Mouse (Mus musculus): ENCODE results near the gene Cfap54. TPM values are rescaled to one million over a fixed set of nuclear protein-coding genes. Genes with fewer than 3 reads are reported as not detected.

Gene Cfap54
- total RNA-seq, 2 experiments from 2014 or later, result 0.54 to 1.1 TPM

DNA sequence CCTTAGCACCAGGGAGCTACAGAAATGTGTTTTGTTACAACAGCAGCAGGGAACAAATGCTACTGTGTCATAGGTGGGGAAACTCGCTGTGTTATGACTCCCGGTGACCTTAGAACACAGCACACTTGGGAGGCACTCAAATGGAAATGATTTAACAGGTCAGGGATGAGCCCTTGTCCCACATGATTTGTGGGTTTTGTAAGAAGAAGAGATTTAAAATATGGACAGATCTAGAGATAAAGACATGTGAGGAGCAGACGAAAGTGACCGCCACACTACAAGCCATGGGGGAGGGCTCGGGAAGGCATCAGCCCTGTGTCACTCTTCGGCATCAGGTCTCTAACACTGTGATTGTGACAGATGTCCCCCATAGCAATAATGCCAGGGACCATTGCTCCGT lies 144.3 kb downstream of the Cfap54 start:
- no peak for DNase-seq

DNA sequence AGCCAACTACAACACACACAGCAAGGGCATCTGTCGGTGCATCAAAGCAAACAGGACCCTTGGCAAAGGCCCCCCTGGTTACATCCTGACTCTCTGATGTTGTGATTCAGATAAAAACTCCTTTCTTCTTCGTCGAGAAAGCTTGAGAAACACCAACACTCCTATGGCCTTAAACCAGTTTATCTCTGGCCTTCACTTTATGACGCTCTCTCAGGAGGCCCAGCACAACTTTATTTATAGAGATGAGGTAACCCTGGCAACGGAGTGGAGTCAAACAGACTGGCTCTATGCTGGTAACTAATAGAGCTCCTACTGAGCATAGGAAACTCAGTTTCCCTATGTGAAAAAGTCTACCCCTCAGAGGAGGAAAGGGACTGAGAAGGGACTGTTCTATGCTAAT lies 146.9 kb downstream of the Cfap54 start:
- no peak for DNase-seq

DNA sequence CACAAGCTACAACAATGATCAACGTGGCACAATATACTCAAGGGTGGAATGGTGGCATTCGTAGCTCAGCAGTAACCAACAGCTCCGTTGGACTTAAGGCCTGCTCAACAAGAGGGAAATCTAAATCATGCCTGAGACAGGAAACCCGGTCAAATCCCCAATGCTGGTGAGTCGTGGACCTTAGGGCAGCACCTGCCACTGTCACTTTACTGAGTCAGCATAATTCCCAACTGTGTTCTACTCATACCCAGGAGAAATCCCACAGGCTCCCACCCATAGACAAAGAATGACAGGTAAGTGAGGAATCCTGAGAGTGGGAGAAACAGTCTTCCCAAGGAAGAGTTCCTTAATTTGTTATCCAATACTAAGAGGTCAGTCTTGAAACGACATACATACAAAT lies 147.8 kb downstream of the Cfap54 start:
- no peak for DNase-seq

DNA sequence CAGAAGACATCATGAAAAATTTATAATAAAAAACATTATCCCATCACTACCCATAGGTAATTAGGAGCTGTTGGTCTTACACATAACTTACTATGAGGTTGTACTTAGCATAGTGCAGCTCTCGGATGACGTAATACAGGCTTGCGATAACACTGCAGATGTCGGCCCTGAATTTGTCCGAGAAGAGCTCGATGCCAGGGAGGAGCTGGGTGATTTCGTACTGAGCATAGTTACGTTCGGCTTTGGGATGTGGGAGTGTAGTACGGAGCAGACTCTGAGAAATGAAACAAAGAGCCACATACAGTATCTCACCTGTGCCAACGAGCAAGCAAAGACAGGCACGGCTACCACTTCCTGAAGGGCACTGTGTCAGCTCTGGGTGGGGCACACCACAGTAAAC lies 149.0 kb downstream of the Cfap54 start:
- no peak for DNase-seq

DNA sequence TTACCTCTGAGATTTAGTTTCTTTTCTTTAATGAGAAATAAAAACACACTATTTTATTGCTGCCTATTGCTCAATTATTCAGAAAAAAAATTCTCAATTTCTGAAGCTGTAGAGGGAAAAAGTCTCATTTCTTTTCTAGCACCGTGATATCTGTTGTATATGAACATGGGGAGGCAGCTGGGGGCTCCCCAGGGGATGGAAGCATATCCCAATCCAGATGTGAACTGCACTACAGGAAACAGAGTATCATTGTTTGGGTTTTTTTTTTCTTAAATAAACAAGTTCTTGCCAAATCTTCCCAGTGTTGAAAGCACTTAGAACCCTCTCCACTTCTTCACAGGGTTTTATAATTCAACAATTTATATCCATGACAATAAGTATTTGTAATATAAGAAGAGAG lies 151.4 kb downstream of the Cfap54 start:
- no peak for DNase-seq

DNA sequence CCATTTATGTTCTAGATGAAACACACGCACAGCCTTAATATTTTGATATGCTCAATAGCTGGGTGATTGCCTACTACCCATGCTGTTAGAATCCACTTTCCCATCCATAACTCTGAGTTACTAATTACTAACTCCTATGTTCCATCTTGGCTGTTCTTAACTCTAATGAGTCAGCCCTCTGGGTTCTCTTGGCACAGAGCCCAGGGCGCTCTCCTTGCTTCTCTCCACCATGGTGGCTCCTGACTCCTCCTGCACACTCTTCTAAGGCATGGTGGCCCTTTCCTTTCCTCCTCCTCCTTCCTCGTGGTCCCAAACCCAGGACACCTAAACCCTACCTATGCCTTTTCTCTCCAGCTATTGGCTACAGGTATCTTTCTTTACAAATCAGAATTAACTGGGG lies 153.2 kb downstream of the Cfap54 start:
- peak; percentile 16 for DNase-seq

DNA sequence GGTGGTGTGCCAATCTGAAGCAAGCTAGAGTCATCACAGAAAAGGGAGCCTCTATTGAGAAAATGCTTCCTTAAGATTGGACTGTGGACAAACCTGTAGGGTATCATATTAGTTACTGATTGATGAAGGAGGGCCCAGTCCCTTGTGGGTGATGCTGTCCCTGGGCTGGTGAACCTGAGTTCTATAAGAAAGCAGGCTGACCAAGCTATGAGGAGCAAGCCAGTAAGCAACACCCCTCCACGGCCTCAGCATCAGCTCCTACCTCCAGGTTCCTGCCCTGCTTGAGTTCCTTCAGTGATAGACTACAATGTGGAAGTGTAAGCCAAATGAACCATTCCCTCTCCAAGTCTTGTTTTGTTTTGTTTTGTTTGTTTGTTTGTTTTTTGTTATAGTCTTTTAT lies 162.9 kb downstream of the Cfap54 start:
- no peak for DNase-seq

DNA sequence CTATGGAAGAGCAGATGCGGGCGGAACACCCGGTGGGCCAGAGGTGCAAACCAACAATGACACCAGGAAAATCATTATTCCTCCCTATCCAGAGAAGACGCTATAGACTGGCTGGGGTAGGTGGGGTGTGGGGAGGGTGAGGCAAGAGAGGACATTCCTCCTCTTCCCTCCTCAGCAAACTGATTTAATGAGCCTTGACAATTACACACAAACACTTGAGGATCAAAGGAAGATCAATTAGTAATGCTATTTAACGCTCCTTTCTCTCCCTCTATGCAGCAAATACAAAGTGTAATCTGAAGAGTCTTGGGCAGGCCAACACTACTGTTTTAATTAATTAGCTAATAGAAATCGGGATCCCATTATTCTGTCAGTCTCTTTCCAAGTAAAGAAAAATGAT lies 174.2 kb downstream of the Cfap54 start:
- DNase-seq, result no peak

DNA sequence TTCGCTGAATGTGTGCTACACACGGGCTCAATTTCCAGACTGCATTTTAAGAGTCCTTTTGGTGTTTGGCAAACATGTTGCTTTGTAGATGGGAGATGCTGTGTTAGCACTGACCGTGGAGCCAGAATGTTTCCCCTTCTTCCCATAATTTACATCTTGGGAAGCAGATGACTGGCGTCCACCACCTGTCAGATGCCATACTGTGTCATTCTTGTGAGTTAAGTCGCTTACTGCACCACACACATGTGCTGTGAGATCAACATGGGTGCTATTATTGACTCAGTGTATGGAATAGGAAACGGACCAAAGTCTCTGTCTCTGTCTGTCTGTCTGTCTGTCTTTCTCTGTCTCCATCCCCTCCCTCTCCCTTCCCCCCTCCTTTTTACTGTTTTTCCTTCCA lies 193.0 kb downstream of the Cfap54 start:
- no peak for DNase-seq

DNA sequence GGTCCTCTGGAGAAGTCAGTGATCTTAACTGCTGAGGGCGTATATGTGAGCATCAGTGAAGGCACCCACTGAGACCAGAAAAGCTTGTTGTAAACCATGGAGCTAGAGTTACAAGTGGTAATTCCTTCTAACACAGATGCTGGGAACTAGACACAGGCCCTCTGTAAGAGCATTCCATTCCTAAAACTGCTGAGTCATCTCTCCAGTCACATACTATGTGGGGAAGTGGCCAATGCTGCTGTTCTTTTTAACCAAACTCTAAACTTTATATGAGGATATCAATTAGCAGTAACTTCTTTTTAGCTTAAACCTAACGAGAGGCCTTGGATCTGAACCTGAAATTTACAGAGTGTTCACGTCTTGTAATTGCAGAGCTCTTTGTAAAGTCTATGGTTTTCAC lies 203.4 kb downstream of the Cfap54 start:
- no peak for DNase-seq

DNA sequence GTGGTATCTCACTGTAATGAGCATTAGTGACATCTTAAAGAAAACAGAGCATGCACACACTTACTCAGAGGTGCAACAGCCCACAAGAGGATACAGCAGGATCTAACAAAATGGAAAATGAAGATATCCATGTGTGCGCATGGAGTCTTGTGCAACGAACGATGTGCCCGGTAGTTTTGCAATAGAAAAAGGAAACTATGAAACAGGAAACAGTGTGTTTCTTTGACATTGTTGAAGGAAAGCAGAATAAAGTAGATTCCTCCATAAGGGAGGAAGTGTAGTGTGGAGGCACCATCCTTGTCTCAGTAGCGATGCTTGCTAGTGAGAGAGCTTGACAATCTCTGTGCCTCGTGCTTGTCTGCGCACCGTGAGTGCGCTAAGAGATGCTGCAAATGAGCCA lies 240.4 kb downstream of the Cfap54 start:
- DNase-seq, result no peak

DNA sequence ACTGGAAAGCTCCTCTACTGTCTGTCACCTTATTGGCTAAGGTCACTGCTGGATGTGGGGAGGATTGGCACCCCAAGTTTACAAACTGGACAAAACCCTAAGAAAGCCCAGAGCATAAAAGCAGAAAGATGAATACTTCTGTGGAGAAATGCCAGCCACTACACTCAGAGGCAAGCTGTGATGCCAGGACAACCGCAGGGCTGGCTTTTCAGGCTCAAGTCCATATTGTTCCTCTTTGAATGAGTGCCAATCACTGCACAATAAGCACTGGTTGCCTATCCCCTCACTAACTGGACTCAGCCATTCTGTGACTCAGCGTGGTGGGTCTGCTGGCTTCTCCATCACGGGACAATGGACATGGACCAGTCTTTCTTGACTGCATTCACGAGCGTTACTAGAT lies 243.8 kb downstream of the Cfap54 start:
- no peak for DNase-seq

DNA sequence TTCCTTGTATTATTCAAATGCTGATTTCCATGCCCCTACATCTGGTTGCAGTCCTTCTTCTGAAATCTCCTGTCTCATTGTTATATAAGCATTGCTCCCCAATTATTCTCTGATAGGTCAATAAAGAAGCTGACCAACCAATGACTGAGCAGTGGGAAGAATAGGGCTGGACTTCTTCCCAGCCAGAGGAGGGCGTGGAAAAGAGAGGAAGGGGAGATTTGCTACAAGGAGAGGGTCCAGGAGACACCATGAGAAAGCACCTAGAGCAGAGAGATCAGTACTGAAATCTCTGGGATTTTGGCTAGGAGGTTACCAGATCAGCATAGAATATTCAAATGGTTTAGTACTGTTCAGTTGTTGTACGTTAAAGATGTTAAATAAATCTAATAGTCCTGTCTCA lies 244.4 kb downstream of the Cfap54 start:
- no peak for DNase-seq

DNA sequence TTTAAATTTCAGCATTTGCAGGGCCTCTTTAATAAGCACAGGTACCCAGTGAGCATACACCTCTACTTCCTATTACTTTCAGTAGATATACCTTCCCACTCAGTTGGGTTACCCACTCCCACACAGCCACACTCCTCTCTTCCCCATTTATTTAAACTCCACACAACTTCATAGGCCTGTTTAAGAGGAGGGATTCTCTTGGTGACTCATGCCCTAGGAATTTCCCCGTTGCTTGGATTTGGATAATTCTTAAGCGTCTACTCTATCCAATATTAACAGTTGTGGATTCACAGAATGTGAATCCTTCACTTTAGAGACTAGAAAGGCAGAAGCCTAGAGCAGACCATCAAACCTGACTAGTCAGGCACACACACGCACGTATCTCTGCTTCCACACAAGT lies 259.9 kb downstream of the Cfap54 start:
- no peak for DNase-seq

DNA sequence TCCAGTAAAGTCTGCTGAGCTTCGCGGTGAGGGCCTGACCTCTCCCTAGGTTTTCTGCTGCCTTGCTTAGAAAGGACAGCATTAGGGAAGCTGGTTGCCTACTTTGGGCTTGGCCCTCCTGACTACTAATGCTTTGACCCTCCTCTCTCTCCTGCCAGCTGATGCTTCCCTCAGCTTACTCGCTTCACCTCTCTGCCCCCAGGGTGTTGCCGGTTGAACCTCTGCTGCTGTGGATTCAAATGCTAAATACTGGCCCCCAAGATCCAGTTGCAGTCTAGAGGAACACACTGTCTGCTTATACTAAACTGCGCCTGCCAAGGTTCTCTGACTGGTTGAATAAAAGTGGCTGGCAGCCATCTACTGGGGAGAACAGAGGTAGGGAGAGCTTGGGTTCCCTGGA lies 263.2 kb downstream of the Cfap54 start:
- DNase-seq, result no peak

DNA sequence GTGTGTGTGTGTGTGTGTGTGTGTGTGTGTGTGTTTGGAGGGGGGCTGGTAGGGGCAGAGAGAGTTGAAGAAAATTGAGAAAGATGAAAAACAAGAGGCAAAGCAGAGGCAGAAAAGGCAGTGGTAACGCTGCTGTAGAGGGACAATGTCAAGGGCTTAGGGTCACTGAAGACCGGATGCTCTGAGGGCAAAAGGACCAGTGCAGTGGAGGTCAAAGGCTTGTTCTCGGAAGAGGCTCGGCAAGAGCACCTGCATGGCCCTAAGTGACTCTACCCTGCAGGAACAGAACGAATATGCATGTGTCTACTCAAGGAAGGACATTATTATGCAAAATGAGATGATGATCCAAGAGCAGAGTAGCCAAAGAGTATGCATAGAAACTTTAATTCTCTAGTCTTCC lies 264.5 kb downstream of the Cfap54 start:
- DNase-seq, result no peak

DNA sequence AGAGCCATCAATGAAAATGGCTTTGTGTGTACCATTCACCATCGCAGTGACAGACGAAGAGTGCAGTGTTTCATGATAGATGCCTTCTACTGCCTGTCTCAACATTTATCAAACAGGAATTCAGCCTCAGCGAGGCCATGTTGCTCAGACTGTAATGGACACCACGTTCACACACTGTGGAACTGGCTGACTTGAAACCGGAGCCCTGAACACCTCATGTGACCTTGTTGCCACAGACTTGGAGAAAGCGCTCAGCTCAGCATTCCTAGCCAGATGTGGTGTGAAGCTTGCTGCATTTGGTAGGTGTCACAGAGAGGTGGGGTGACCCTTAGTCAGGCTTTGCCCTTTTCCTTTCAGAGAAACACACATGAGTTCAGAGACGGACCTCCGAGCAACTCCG lies 270.5 kb downstream of the Cfap54 start:
- no peak for DNase-seq

DNA sequence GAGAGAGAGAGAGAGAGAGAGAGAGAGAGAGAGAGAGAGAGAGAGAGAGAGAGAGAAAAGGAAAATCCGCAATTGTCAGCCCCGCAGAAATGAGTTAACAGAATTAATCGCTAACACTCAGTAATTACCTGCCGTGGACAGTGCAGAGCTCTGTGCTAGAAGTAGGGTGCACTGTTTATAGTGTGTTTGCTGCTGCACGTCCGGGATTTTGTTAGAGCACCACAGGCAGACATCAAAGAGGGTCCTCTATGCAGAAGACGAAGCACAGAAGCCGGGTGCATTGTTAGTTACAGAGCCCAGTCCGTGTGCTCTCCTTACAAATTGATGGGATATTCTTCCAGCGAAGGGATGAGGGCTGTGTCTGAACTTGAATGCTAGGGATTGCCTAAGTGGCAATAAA lies 289.5 kb downstream of the Cfap54 start:
- DNase-seq, result no peak

DNA sequence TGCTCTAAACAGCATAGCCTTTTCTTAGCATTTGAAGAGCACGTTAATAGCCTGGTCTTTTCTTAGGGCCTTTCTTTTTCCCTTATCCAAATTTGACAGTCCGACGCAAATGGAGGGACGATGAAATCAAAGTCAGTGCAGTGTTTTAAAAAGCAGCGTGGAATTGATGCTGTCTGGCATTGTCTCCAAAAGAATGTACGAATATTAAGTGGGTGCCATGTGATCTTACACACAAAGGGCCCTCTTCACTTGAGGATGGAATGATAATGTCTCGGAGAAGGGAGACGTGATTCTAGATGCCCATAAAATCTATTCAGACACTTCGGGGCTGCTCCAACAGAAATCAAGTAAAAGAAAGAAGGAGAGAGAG lies 289.9 kb downstream of the Cfap54 start:
- no peak for DNase-seq

DNA sequence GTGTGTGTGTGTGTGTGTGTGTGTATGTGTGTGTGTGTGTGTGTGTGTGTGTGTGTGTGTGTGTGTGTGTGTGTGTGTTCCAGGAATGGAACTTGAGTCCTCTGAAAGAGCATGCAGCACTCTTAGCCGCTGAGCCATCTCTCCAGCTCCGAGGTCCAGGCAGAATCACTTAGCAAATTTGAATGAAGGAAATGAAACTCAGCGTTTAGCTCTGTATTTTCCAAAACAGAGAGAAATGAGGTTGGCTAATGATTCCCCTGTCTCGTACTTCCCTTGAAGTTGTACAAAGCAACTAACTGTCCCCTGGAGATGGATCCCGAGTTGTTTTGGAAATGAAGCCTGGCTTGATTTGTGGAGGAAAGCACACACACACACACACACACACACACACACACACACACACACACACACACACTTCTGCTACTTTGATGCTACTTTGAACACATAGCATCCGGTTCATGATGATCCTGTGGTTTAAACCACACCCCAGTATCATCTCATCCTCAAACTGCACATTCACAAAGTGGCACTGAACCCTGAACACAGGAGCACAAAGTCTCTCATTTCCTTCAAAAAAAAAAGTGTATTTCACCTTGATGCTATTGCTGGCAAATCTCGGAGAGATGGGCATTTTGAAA lies 290.4 kb downstream of the Cfap54 start:
- no peak for DNase-seq

DNA sequence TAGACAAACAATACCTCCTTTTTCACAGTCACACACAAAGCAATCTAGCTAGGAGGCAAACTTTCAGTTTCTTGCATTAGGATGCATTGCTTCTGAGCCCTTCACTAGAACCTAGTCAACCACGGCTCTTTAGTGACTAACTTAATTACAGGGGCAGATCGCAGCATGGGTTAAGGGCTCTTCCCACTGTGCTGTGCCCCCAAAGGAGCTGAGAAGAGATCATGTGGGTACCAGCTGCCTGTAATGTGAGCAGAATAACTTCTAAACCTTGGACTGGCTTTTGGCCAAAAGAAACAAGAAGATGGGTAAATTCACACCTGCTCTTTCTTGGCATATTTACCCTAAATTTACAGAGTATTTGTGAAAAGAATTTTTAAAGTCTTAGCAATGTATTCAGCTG lies 291.2 kb downstream of the Cfap54 start:
- DNase-seq, result no peak

DNA sequence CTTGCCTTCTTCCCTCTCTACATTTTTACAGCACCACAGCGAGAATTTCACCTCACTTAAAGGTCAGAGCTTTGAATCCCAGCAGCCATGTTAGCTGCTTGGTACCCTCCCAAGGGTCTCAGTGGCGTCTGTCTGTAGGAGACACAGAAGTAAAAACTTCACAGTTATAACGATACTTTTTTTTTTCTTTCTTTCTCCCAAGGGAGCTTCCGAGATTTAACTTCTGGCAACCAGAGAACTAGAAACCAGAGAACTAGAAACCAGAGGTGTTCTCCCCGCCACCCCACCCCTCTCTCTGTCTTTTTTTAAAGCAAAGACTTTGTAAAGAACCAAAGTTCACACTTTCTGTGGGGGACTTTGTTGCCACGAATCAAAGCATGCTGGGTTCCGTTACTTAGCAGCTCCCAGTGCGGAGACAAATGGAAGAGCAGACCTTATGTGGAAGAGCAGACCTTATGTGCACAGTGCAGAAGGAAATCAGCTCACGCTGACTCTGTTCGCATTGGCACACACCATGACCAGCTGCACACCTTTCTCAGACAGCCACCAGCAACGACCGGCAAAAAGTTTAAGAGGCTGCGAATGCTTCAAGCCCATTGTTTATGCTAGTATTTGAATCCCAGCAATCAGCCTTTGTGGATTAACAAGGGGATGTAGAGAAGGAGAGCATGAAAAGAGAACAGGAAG lies 292.9 kb downstream of the Cfap54 start:
- no peak for DNase-seq

DNA sequence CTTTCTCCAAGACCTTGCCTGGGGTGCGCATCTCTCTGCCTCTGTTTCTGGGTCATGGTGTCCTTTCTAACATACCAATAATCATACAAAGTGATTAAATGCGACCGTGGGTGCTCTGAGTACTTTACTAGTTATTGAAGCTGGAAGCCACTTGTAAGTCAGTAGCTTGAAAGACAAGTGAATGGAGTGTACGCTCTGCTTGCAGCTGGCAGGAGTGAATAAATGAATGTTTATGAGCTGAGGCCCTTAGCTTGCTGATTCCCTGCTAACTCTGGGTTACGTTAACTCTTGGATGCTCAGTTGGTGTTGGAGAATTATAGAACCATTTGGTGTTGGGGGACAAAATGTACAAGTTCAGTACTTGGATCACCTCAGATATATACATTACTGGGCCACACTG lies 298.7 kb downstream of the Cfap54 start:
- no peak for DNase-seq

DNA sequence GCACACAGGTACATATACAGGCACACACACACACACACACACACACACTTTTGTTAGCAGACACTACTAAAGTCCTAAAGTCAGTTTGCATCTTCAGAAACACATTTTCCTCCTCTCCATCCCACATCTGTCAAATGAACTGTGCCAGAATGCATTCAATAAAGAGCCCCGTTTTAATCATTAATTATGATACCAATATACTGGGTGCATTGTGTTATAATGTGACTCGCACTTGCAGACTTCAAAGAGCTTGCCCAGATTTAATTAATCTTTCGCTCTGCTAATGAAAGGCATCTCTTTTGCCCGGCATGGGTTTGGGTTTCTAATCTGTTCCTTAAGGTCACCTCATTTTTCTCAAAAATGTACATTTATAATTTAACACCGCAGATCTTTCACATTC lies 327.1 kb downstream of the Cfap54 start:
- DNase-seq, result no peak

DNA sequence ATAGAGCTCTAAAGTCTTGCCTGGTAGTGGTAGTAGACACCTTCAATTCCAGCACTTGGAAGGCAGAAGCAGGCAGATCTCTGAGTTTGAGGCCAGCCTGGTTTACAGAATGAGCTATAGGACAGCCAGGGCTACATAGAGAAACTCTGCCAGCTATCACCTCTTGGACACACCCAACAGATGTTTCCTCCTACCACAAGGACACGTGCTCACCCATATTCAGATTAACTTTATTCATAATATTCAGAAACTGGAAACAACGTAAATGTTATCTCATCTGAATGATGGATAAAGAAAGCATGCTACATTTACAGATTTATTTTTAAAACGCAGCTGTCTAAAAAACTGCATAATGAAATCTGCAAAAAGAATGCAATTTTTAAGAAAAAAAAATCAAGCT lies 351.1 kb downstream of the Cfap54 start:
- no peak for DNase-seq

Measured in gastrocnemius, postnatal 10 days (tissue).